Mouse (Mus musculus): ENCODE measurements around the gene Tmem232. TPM values are rescaled to one million over a fixed set of nuclear protein-coding genes. Genes with fewer than 3 reads are reported as not detected.

The Tmem232 gene
- polyA plus RNA-seq (2021; fragmentation: Nextera tagmentation): 0.97 and 1.3 TPM in 2 replicates
- long read RNA-seq, experiment 1, partial matches to known transcripts: 0 of 1 reads
- long read RNA-seq, experiment 1, other reads (novel, unspliced or antisense): 1 of 1 reads
- long read RNA-seq, experiment 2, partial matches to known transcripts: 3 of 5 reads
- long read RNA-seq, experiment 2, other reads (novel, unspliced or antisense): 2 of 5 reads

GRCm38 (mm10) chr17:65540441-65541272 lies at the start of gene Tmem232:
TSS of gene Tmem232 (minus strand) at chr17:65540782.

Small RNA genes lying within 50 kb of the gene (microRNA-seq; reads per million reads assigned to microRNA genes)
- not detected for gene Gm25731

Other genes with a start within 250 kb of the Tmem232 start
- 149 and 159 TPM in 2 replicates for gene Vapa, start 72.8 kb upstream of the Tmem232 start, polyA plus RNA-seq (2021; fragmentation: Nextera tagmentation)
- gene Txndc2, start 101.4 kb upstream of the Tmem232 start, polyA plus RNA-seq (2021; fragmentation: Nextera tagmentation): not detected in 2 replicates
- 103 and 130 TPM in 2 replicates for gene Rab31, start 232.0 kb upstream of the Tmem232 start, polyA plus RNA-seq (2021; fragmentation: Nextera tagmentation)
- gene Ppp4r1, start 241.8 kb upstream of the Tmem232 start, polyA plus RNA-seq (2021; fragmentation: Nextera tagmentation): 4.2 and 5.4 TPM in 2 replicates